Mouse (Mus musculus) cerebellum, adult 8-10 months (tissue): ENCODE measurements around the gene Cavin2.
A peak's percentile ranks its signal among the peaks of the same experiment; 100 is the strongest.

Experiments used
- DNase-seq: peaks from one replicate; pipeline ENCODE4 v3.0.0; 2022

The Cavin2 gene

DNA sequence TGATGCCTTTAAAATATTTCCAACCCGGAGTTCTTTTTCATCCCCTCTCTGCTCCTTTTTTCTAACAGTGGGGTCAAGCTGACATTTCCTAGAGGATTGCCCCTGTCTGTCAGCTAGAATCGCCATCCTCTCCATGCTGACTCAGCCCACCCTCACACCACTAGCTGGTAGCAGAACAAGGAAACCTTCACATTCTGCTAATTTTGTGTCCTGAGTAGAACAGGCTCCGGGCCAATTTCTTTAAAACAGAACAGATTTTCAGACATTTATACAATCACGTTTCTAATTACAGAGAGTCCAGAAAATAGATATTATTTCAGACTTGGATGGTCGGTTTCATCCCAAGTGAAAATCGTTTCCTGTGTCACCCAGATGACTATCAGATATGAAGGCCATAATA is 34.6 kb downstream of the Cavin2 start:
- no peak for DNase-seq

DNA sequence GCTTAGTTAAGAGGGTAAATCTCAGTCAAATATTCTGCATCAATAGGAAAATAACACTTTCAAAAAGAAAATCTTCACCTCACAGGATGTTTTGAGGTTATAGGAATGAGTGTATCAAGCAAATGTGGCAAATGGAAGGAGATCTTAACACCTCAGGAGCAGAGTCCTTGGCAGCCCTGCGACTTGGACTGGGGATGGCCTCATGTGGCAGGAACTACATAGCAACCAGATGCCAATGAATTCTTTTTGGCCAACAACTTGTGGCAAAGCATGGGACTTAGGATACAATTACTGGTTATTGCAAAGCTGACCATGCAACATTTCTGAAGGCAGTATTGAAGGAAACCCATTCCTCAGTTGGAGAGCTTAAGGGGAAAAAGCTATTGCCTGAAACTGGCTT is 39.6 kb downstream of the Cavin2 start:
- no peak for DNase-seq

DNA sequence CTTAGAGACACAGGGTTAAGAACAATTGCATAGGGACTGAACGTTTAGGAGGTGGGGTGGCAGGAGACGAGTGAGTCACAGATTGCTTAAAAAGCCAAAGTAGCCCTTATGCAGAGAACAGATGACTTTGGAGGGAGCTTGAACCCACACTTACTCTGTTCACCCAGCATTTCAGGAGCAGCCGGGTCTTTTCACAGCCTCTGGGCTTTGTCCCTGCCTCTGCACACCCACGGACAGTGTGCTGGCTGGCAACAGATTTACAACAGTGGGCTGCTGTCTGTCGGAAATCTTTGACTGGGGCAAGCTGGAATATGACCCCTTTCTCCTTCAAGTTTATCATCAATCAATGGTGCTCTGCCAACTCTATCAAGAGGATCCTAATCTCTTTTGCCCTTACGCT is 44.1 kb downstream of the Cavin2 start:
- DNase-seq: no peak

DNA sequence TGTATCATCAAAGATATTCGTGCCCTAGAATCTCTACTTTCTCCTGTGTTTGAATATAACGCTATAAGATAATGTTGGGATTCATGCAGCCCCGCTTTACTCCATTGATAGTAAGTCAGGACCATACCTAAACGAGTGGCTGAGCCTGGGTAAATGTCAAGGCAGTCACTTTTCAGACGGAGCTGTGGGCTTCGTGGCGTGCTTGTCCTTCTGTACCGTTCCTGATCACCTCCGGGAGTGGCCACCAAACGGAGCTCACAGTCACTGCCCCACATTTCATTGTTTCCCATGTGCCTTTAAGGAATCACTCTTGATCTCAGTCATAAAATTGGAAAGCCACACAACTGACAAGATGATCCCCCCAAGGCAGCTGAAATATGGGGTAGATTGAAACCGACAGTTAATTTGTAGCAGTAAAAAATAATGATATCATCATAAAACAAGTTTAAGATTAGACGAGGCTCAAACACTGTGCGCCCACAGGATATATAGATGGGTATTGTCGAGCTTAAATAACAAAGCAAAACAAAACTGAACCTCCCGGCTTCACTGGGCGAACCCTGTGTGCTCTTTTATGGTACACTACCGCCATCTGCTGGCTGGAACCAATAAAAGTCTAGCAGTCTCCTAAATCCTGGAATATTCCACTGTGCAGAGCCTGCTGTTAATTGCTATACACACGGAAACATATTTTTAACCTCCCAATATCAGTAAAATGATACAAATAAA is 44.8 kb downstream of the Cavin2 start:
- DNase-seq: peak; percentile 93

DNA sequence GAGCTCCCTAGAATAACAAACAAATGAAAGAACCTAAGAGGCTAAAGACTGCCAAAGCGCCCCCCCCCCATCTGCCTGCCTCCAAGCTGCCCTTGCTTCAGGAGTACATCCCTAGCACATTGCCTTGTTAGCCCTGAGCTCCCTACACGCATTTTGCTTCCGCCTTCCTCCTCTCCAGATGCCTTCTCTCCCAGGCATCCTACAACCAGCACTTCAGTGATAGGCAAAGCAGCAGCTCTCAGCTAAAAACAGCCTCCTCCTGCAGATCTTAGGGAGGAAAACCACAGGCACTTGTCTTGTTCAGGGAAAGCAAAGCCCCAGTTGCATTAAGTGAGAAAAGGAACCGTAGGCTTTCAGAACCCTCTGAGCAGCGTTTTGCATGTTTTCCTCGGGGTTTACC is 45.4 kb downstream of the Cavin2 start:
- DNase-seq: peak; percentile 55

GRCm38 (mm10) chr1:51335081-51335480 is 46.2 kb downstream of the Cavin2 start:
- peak; percentile 8 for DNase-seq

- no peak for DNase-seq
Measured at GRCm38 (mm10) chr1:51344160-51344559, 55.2 kb downstream of the Cavin2 start.

DNA sequence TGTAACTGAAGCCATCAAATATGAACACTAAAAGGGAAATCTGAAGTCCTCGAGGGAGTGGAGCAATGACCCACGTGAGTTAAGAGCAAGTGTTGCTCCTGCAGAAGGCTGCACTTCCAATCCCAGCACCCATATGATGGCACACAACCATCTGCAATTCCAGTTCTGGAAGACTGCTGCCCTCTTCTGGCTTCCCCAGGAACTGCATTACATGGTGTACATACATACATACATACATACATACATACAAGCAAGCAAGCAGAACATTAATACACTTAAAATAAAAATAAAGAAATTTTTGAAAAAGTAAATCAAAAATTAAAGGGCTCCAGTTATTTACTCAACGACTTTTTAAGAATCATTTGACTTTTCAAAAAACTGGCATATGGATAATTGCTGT is 58.7 kb downstream of the Cavin2 start:
- no peak for DNase-seq

DNA sequence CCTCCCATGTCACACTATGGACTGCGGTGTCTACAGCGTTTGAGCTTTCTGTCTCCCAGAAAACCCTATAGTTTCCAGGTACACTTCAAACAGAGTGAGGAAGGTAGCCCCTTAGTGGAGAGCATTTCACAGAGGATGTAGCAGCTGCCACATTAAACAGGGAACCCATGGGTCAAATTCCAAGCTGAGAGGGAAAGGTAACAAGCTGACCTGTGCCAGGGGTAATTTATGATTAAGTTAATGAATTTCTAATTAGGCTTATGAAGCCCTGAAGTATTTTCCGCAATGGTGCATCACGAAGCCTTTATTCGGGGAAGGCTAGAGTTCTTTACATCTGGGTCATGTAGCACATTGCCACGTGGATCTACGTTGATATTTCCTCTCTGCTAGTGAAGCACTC is 59.7 kb downstream of the Cavin2 start:
- DNase-seq: no peak

DNA sequence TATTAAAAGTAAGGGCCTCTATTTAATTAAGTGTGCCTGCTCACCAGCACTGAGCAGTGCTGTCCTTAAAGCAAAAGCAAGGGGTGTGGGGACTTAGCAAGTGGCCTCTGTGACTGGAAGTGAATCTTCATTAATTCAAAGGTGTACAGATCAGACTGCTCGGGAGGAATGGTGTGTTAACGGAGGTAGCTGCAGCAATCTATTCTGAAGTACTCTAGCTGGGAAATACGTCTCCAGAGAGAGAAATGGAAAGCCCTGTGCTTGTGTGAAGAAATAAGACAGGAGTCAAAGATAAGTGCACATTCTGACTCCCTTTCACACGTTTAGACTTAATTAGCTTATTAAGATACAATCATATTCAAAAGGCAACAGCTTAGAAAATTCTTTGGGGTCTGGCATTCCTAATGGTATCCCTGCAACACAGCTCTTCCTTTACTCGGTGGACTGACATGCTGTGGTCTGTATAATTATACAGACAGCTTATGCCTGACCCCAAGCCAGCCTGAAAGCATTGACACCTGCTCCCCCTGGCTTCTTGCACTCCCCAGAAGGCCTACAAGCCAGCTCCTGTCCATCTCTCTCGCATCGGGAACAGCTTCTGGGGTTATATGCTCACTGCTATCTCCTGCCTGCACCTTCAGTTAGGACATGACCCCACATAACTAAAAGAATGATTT is 60.5 kb downstream of the Cavin2 start:
- no peak for DNase-seq
